Mouse (Mus musculus) myocyte (in vitro differentiated cells): ENCODE results near the gene Ank2.

Experiments
- CEBPB ChIP-seq: IDR thresholded peaks from 2 replicates; pipeline ENCODE4 v1.6.1; 2011; ENCODE audit warnings: mild to moderate bottlenecking, moderate library complexity; ENCODE audit not compliant: poor library complexity, insufficient read depth, severe bottlenecking
- E2F4 ChIP-seq: IDR thresholded peaks from one replicate; pipeline ENCODE4 v1.6.1; 2011; ENCODE audit warnings: mild to moderate bottlenecking, control low read depth, moderate library complexity; ENCODE audit not compliant: insufficient read depth
- MAX ChIP-seq: IDR thresholded peaks from one replicate; pipeline ENCODE4 v1.6.1; 2011; ENCODE audit warnings: low read depth, mild to moderate bottlenecking, control low read depth
- MYOD1 ChIP-seq, 3 experiments: IDR thresholded peaks; one replicate each; pipeline ENCODE4 v1.6.1; 2011; ENCODE audit warnings: control low read depth in 2 of 3, low read depth in 2 of 3, mild to moderate bottlenecking in 2 of 3, moderate library complexity in 1 of 3; ENCODE audit not compliant: insufficient read length in 2 of 3, control insufficient read depth in 1 of 3
- MYOG ChIP-seq, 3 experiments: IDR thresholded peaks; one replicate each; pipeline ENCODE4 v1.6.1; 2011; ENCODE audit warnings: control low read depth in 2 of 3, low read depth in 2 of 3, mild to moderate bottlenecking in 2 of 3; ENCODE audit not compliant: insufficient read length in 2 of 3, control insufficient read depth in 1 of 3, insufficient read depth in 1 of 3
- POLR2A ChIP-seq: IDR thresholded peaks from one replicate; pipeline ENCODE4 v1.6.1; 2011; ENCODE audit warnings: low read depth, mild to moderate bottlenecking, control low read depth, moderate library complexity; ENCODE audit not compliant: insufficient read length
- POLR2AphosphoS2 ChIP-seq: IDR thresholded peaks from one replicate; pipeline ENCODE4 v1.6.1; 2011; ENCODE audit warnings: low read depth, control low read depth; ENCODE audit not compliant: insufficient read length
- REST ChIP-seq: IDR thresholded peaks from one replicate; pipeline ENCODE4 v1.6.1; 2011; ENCODE audit warnings: mild to moderate bottlenecking, control low read depth, moderate library complexity; ENCODE audit not compliant: insufficient read depth, insufficient read length
- SRF ChIP-seq: IDR thresholded peaks from one replicate; pipeline ENCODE4 v1.6.1; 2011; ENCODE audit warnings: low read depth; ENCODE audit not compliant: control insufficient read depth, insufficient read length
- TCF12 ChIP-seq: IDR thresholded peaks from one replicate; pipeline ENCODE4 v1.6.1; 2011; ENCODE audit warnings: mild to moderate bottlenecking, control low read depth; ENCODE audit not compliant: poor library complexity, insufficient read depth, severe bottlenecking
- USF1 ChIP-seq: IDR thresholded peaks from one replicate; pipeline ENCODE4 v1.6.1; 2011; ENCODE audit warnings: low read depth, mild to moderate bottlenecking, control low read depth, moderate library complexity

DNA sequence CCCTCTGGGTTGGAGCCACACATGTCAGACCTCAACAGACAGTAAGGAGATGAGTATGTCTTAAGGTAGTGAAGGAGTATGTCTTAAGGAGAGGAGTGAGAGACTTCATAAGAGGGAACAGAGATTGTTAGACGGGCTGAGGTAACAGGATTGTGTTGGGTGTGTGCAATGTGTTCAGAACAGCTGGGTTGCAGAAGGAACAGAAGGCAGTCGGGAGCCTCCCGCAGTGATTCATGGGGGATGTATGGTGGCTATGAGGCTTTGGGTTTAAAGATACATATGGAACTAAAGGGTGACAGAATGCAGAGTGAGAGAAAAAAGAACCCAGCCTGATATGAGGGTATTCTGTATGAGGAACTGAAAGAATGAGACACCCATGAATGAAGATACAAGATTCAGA, 464.2 kb downstream of the Ank2 start:
- no peak for TF ChIP-seq POLR2A
- TF ChIP-seq TCF12, result no peak
- no peak for TF ChIP-seq MAX
- TF ChIP-seq CEBPB, result no peak
- no peak for TF ChIP-seq MYOG (IDR thresholded peaks at IDR 0.05; ENCODE audit: control insufficient read depth in 1 of 3, insufficient read depth in 1 of 3, insufficient read length in 2 of 3, low read depth in 2 of 3)
- TF ChIP-seq E2F4, result no peak
- TF ChIP-seq MYOD1 (IDR thresholded peaks at IDR 0.05; ENCODE audit: control insufficient read depth in 1 of 3, insufficient read length in 2 of 3, low read depth in 2 of 3), result no peak
- TF ChIP-seq POLR2AphosphoS2, result no peak
- TF ChIP-seq REST, result no peak
- no peak for TF ChIP-seq USF1
- TF ChIP-seq SRF, result no peak
